Mouse (Mus musculus) cerebellum, adult 2 months (tissue): ENCODE measurements around the gene AC161166.1. TPM values are rescaled to one million over a fixed set of nuclear protein-coding genes. Genes with fewer than 3 reads are reported as not detected.

ENCODE experiments used
- DNase-seq, 2 experiments: peaks; one replicate each; pipeline ENCODE4 v3.0.0; 2021
- H3K27ac ChIP-seq: fragments of 200-500 bp; 2 replicates; pipeline ENCODE4 v1.5.1; 2012; ENCODE audit warnings: low read length, control low read depth, inconsistent platforms; ENCODE audit not compliant: insufficient read depth
- H3K27me3 ChIP-seq: fragments of 200-500 bp; 2 replicates; pipeline ENCODE4 v1.6.1; 2012; ENCODE audit warnings: inconsistent platforms, mild to moderate bottlenecking, low read length, moderate library complexity; ENCODE audit not compliant: control insufficient read depth, insufficient read depth
- H3K4me1 ChIP-seq: fragments of 200-500 bp; 2 replicates; pipeline ENCODE4 v1.6.1; 2011; ENCODE audit warnings: low read length; ENCODE audit not compliant: control insufficient read depth, insufficient read depth
- H3K4me3 ChIP-seq: fragments of 200-500 bp; replicated peaks from 2 replicates; pipeline ENCODE3; 2011; ENCODE audit warnings: mild to moderate bottlenecking, low read depth, low read length, control low read depth; ENCODE audit not compliant: insufficient read depth
- CTCF ChIP-seq: fragments of 200-500 bp; IDR thresholded peaks from 2 replicates; pipeline ENCODE4 v1.5.1; 2011; ENCODE audit warnings: low read depth, mild to moderate bottlenecking, control low read depth, low read length, moderate library complexity, borderline replicate concordance; ENCODE audit not compliant: insufficient read depth
- POLR2A ChIP-seq: fragments of 200-500 bp; IDR thresholded peaks from 2 replicates; pipeline ENCODE4 v1.6.1; 2011; ENCODE audit warnings: low read length, control low read depth, borderline replicate concordance; ENCODE audit not compliant: insufficient read depth
- WGBS: fragments of 180-500 bp; shearing (Covaris S2); methylation state at CpG from one replicate; pipeline ENCODE4 v1.1.7; 2018; 5-methylcytosine and 5-hydroxymethylcytosine counted together
- polyA plus RNA-seq: library from polyadenylated mRNA; depleted of rRNA; stranded (reverse); fragments of >200 nt; gene quantifications from 2 replicates; pipeline ENCODE4 v1.2.3, GENCODE M21; 2012; rRNA removed

The AC161166.1 gene
- polyA plus RNA-seq: not detected in 2 replicates

GRCm38 (mm10) chr7:24512355-24512754, at the start of gene AC161166.1:
Gene AC161166.1 (minus strand): TSS chr7:24512455.
- Histone ChIP-seq H3K4me3 (no peak within 1 kb of the TSS), H3K27me3 (no peaks in the 10 kb centered on the region), H3K27ac (no peak within 1 kb of the TSS), H3K4me1 (no peaks in the 10 kb centered on the region)
- TF ChIP-seq CTCF: no peak
- TF ChIP-seq POLR2A: no peak
- DNase-seq: no peak
- WGBS: 81% methylated on average over 7 of the region's 7 CpGs

- H3K4me1 ChIP-seq: no peaks in the 10 kb centered on the region
- 86% methylated on average over 4 of the region's 4 CpGs for WGBS
- H3K4me3 ChIP-seq: no peak overlapping the region
- no peak for TF ChIP-seq CTCF
- TF ChIP-seq POLR2A: no peak
- no peak overlapping the region for H3K27ac ChIP-seq
- no peaks in the 10 kb centered on the region for H3K27me3 ChIP-seq
- DNase-seq: no peak
Observed at GRCm38 (mm10) chr7:24561450-24561849, 49.2 kb upstream of the AC161166.1 start.

DNA sequence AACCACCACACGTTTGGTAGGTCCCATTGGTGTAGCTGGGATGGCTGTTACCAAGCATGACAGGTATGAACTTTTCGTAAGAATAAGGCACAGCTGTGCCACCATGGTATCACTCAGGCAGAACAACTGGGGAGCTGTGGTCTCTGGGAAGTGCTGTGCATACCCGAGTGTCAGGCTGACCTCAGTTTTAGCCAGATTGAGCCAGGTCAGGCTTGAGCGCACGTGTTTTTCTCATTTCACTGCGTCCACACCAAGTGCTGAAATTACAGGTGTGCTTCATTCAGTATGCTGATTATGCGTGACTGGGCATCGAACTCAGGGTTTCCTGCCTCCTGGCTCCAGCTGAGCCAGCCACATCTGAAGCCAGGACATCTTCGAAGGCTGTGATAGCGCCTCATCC, 43.5 kb upstream of the AC161166.1 start:
- Histone ChIP-seq H3K27me3 (no peaks in the 10 kb centered on the region), H3K27ac (no peak overlapping the region), H3K4me3 (no peak overlapping the region), H3K4me1 (no peaks in the 10 kb centered on the region; the same call in 1 of the 2 replicates)
- TF ChIP-seq POLR2A (no peak), CTCF (no peak)
- DNase-seq: no peak
- 90% methylated on average over 10 of the region's 10 CpGs for WGBS

DNA sequence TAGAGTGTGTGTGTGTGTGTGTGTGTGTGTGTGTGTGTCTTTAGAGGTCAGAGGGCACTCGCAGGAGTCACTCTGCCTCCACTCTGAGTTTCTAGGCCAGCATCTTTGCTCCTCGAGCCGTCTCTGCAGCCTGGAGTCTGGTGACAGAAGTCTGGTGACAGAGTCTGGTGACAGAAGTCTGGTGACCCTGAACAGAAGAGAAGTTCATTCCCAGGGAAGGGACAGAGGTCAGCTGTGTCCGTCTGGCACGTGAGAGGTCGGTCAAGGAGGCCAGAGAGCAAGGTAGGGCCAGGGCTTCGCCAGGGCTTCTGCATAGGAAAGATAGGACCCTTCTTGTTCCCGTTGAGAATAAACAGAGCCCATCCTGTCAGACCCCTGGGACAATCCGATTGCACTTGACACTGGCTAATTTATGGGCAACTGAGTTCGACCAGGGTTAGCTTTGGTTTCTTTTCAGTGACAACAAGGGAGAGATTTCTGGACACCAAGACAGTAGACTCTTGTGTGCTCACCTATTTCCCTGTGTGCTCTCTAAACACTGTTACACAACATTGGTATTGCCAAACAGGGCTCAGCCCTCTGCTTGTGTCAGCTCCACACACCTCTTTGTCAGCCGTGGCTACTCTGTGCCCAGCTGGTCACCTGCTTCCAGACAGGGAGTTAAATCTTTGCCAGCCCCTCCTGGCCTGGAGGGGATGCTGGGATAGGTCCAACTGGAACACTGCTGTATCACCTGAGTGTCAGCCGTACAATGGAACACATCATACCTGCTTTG, 39.9 kb upstream of the AC161166.1 start:
- TF ChIP-seq POLR2A (no peak), CTCF (no peak)
- Histone ChIP-seq H3K27me3 (no peaks in the 10 kb centered on the region), H3K27ac (no peak overlapping the region), H3K4me1 (no peaks in the 10 kb centered on the region; the same call in none of the 2 replicates), H3K4me3 (no peak overlapping the region)
- 75% methylated on average over 12 of the region's 12 CpGs for WGBS
- no peak for DNase-seq

DNA sequence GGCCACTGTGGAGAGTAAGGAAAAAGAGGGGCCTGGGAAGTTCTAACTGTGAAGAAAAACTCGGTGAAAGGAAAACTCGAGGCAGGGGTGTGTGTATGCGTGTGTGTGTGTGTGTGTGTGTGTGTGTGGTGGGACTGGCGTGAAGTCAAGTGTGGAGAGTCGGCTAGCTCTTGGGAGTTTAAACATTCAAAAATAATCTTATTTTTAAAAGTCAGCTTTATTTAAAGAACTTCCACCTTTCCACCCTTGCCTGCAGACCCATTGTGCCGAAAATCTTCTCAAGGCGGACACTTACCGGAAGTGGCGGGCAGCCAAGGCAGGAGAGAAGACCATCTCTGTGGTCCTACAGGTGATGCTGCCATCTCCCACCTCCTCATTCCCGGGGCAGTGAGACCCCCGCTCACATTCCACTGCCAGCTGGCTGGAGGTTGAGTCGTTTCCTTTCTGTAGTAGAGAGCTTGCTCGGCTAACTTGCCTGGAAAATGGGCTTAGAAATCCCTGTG, 35.3 kb upstream of the AC161166.1 start:
- Histone ChIP-seq H3K4me1 (no peaks in the 10 kb centered on the region; the same call in none of the 2 replicates), H3K27ac (no peak overlapping the region), H3K27me3 (no peaks in the 10 kb centered on the region)

GRCm38 (mm10) chr7:24546634-24547389, 34.6 kb upstream of the AC161166.1 start:
- Histone ChIP-seq H3K4me1 (no peaks in the 10 kb centered on the region; the same call in 1 of the 2 replicates), H3K27me3 (no peaks in the 10 kb centered on the region), H3K4me3 (peak overlapping the region; percentile 81), H3K27ac (peak overlapping the region; percentile 26; the same call in 1 of the 2 replicates)
- WGBS: under 1% methylated on average over 57 of the region's 57 CpGs
- peak; percentile 99 to 100 for DNase-seq
- peak; percentile 41; the same call in 1 of the 2 replicates for TF ChIP-seq POLR2A
- no peak for TF ChIP-seq CTCF

More for the DNA sequence above, 35.3 kb upstream of the AC161166.1 start:
- peak overlapping the region; percentile 81 for H3K4me3 ChIP-seq
- WGBS: 8% methylated on average over 13 of the region's 13 CpGs
- no peak for TF ChIP-seq POLR2A
- DNase-seq: no peak

GRCm38 (mm10) chr7:24546068-24546614, 33.9 kb upstream of the AC161166.1 start, which contains the start of the genes Pinlyp and Xrcc1:
Gene Pinlyp (minus strand): TSS chr7:24546118.
Gene Xrcc1 (plus strand): TSS chr7:24546289.
- Histone ChIP-seq H3K27ac (peak within 1 kb of the TSS; percentile 26; the same call in 1 of the 2 replicates), H3K4me1 (no peaks in the 10 kb centered on the region; the same call in 1 of the 2 replicates), H3K27me3 (no peaks in the 10 kb centered on the region), H3K4me3 (peak within 1 kb of the TSS; percentile 81)
- 42% methylated on average over 13 of the region's 13 CpGs for WGBS
- no peak for TF ChIP-seq CTCF
- no peak for TF ChIP-seq POLR2A
- peak in 1 of 2 experiments; percentile 36 for DNase-seq
